Mouse (Mus musculus): ENCODE measurements around the gene Plppr2.

Gene Plppr2

DNA sequence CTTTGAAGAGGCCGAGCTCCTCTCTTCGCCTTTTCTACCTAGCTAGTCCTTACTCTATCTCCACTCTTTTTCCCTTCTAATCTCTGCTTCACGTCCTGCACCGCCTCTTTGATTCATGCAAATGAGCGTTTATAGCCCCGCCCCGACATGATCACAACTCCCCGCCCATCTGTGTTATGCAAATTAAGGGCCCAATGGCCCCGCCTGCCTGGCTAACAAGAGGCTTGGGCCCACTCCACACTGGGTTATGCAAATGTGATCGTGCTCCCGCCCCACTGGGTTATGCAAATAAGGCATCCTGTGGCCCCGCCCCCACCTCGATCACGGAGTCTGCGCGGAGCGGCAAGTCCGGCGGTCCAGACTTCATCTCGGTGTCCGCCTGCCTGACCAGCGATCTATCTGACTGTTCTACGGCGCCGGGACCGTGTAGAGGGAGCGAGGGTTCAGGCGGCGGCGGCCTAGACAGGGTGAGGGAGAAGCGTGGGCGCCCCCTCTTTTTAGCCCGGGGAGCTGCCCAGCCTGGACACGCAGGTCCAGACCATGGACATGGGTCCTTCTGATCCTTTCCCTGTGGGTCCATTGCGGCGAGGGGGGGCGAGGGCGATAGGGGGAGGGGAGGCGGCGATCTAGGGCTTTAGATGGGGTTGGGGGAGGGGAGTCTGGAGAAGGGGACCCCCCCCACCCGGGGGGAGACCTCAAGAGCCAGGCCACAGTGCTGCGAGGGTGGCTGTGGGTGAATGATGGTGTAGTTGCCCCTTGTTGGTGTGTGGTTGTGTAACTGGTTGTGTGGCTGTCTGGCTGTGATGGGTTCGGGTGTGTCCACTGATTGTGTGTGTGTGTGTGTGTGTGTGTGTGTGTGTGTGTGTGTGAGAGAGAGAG lies at the start of gene Plppr2:
Gene Plppr2, plus strand, starts transcription at position 342 of the 879 bp plus-strand sequence.
- in situ Hi-C loops (cut with MboI, MseI): loop anchor here (5.0 kb wide), 1 partner anchor 85 kb away; the partner anchor contains the start of gene Dock6

DNA sequence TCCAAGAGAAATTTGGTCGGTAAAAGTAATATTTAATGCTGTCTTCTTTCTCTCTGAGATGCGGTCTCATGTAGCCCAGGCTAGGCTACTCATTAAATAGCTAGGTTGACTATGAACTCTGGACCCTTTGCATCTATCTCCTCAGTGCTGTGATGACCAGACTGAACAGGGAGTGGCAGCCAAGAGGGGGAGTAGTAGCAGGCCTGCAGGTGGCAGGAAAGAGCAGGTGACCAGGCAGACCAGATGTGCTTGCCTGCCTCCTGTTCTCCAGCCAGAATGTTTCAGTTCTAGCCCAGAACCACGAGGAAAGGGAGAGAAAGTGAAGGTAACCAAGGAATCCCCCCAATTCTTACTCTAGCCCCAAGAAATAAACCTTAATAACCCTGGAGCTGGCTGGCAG lies 47.6 kb upstream of the Plppr2 start:
- in situ Hi-C loops (cut with MboI, MseI): no loop called here

DNA sequence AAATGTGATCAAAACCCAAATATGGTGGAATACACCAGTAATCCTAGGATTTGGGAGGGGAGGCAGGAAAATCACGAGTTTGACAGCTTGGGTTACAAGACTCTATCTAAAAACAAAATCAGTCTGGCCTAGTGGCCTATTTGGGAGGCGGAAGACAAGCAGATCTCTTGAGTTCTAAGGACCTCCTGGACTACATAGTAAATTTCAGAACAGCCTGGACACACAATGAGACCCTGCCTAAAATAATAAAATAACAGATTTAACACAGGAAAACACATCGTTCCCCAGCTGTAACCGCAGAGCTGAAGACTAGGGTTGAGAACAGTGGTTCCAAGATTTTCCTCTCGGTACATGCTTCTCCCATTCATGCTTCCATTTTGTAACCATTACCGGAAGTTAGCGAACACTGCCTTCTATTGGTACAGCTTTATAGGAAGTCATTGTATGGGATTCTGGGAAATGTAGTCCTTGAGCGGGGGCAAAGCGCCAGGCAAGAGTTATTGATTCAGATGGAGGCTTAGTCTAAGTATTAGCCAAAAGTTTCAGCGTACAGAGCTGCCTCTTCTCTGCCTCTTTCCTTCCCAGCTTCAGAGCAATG lies 35.5 kb upstream of the Plppr2 start:
- in situ Hi-C loops (cut with MboI, MseI): no loop called here

GRCm38 (mm10) chr9:21904031-21904430 lies 32.8 kb upstream of the Plppr2 start:
- in situ Hi-C loops (cut with MboI, MseI): no loop called here

- in situ Hi-C loops (cut with MboI, MseI): no loop called here
Observed at GRCm38 (mm10) chr9:21908216-21908615, 28.6 kb upstream of the Plppr2 start.

GRCm38 (mm10) chr9:21909474-21910223 lies 27.2 kb upstream of the Plppr2 start:
- in situ Hi-C loops (cut with MboI, MseI): no loop called here

DNA sequence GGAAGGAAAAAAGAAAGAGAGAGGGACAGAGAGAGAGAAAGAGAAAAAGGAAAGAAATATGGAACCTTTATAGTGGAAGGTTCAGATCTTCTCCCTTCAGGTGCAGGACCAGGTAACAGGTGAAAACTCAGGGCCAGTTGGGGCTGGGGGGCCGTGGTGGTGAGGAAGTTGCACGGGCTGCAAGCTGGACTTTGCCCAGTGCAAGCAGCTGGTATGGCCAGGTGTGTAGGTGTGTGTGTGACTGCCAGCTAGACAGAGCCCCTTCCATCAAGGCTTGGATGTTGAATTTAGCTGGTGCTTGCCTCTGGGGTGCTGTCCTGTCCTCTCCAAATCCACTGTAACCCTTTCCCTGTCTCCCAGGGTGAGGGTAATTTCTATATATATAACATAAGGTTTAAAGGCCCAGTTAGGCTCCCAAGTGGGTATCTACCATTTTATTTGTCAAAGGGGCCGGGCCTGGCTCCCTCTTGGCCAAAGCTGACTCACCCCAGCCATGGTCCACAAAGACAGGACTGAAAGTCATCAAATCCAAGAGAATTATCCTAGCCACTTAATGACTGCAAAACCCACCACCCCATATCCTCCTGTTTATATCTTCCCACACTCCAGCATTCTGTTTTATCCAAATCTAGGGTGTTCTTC lies 19.9 kb upstream of the Plppr2 start:
- in situ Hi-C loops (cut with MboI, MseI): no loop called here

GRCm38 (mm10) chr9:21917493-21918034 lies 19.3 kb upstream of the Plppr2 start:
- in situ Hi-C loops (cut with MboI, MseI): no loop called here

GRCm38 (mm10) chr9:21918035-21918592 lies 18.7 kb upstream of the Plppr2 start, which contains the start of gene Rab3d:
TSS of gene Rab3d (minus strand) at chr9:21918192.
- in situ Hi-C loops (cut with MboI, MseI): no loop called here

DNA sequence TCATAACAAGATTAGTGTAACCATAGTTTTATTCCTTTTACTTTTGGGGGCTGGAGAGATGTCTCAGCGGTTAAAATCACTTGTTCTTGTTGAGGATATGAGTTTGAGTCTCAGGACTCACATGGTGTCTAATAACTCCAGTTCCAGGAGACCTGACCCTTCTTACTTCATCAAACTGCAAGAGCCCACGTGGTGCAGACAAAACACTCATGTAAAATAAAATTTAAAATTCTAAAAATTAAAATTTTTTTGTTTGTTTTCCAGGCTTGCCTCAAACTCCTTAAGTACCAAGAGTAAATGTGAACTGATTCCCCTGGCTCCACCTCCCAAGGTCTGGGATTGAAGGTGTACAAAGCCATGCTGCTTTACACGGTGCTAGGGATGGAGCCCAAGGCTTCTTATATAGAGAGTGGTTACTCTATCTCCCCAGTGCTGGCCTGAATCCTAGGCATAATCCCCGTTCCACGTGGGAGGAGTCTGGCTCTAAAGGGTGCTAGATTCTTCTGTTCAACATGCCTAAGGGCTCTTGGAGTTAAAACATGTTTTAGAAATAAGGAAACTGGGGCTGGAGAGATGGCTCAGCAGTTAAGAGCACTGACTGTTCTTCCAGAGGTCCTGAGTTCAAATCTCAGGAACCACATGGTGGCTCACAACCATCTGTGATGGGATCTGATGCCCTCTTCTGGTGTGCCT lies 18.0 kb upstream of the Plppr2 start:
- in situ Hi-C loops (cut with MboI, MseI): no loop called here

DNA sequence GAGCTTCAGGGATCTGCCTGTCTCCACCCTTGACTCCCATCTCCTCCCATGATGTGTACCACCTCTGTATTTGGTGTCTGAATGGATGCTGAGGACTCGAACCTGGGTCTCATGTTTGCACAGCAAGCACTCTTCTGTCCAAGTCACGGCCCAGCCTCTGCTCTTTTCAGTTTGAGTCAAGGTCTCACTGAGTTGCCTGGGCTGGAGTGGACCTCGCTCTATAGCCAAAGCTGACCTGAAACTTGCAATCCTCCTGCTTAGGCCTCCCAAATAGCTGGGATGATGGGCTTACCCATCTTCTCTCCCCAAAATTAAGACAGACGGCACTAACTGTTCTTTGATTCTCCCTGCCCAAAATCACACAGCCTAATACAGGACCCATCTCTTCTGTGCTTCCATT lies 13.8 kb upstream of the Plppr2 start:
- in situ Hi-C loops (cut with MboI, MseI): no loop called here

DNA sequence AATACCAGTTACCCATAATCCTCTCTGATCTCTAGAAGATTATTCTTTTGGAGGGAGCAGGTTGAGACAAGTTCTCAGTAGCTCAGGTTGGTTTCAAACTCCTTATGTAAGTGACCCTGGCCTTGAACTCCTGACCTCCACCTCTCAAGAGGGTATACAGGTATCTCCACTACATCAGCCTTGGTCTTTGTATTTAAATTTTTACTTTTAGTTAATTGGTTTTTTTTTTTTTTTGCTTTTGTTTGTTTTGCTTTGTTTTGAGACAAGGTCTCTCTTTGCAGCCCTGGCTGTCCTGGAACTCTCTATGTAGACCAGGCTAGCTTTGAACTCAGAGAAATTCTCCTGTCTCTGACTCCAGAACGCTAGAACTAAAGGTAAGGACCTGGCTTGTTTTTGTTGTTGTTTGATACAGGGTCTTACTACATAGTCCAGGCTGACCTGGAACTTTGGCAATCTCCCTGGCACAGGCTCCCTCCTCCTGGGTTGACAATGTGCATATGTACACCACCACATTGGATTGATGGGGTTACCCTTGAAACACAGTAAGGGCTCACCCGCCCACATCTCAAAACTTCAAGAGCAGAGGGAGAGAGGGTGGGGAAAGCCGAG lies 13.2 kb upstream of the Plppr2 start:
- in situ Hi-C loops (cut with MboI, MseI): no loop called here

DNA sequence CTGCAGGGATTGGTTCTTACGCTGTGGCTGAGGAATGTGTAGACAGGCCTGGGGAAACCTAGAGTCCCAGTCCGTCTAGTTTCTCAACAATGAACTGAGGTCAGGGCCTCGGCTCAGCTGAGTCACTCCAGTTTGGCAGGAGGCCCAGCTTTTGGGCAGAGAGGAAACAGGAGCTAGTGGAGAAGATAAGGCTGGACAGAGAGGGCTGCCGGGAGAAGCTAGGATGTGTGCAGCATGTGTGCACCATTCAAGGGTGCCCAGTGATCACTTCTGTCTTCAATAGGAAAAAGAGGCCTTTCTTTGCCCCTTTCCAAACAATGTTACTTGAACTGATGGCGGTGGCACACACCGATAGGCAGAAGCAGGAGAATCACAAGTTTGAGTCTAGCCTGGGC lies 12.7 kb upstream of the Plppr2 start:
- in situ Hi-C loops (cut with MboI, MseI): no loop called here

GRCm38 (mm10) chr9:21925034-21925433 lies 11.8 kb upstream of the Plppr2 start:
- in situ Hi-C loops (cut with MboI, MseI): no loop called here

DNA sequence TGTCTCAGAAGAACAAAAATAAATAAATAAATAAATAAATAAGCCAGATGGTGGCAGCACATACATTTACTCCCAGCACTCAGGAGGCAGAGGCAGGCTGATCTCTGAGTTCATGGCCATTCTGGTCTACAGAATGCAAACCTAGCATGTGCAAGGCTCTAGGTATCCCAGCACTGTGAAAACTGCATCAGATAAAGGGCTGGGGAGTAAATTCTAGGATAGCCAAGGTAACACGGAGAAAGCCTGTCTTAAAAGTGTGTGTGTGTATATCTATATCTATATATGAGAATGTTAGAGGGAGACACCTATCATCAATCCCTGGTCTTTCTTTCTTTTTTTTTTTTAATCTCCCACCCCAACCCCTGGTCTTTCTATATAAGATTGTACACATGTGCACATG lies 11.3 kb upstream of the Plppr2 start:
- in situ Hi-C loops (cut with MboI, MseI): no loop called here

DNA sequence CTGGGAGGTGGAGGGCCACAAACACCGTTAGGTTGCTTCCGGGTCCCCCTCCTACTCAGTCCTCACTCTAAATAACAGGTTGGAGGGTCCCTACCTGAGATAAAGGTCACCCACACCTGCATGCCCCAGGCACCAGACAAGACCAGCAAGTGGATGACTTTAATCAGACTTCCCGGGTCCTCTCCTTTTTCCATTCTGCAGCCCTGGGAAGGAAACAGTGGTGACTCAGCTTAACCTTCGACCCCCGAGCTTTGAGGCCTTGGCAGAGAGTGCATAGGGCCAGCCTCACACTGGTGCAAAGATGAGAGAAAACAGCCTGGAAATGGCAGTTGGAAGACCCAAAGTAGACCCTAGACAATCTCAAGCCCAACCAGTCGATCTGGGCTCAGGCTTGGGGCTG lies 10.7 kb upstream of the Plppr2 start:
- in situ Hi-C loops (cut with MboI, MseI): no loop called here

DNA sequence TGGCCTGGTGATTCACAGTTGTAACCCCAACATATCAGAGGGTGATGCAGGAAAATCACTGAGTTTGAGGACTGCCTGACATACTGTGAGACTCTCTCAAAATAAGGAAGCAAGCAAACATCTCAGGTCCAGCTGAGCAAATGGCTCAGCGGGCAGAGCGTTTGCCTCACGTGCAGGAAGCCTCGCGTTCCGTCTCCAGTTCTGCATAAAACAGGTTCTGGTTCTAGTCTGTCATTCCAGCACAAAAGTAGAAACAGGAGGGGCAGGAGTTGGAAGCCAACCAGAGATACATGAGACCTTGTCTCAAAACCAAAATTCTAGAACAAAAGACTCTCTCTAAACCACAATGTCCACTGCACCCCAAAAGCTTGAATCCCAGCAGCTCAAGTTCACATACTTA lies 10.0 kb upstream of the Plppr2 start:
- in situ Hi-C loops (cut with MboI, MseI): no loop called here

DNA sequence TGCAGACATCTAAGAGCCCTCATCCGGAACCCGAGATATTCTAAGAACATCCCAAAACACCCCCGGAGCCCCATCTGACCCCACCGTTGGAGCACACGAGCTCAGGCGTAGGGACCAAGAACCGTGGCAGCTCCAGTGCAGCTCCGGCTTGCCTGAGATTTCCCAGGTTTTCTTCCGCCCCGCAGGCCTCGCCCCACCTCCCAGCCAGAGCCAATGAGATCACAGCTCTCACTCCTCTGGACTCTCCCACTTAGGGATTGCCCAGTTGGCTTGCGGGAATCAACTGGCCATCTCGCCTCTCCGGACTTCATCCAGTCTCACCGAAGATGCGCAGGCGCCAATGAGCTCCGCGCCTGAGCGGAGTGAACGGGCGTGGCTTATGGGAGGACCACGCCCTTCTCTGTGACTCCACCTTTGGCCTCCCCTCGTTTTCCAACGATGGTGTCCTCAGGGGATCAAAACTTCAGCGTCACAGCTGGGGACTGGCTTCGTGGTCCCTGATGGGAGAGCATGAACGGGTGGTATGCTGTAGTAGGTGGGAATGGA lies 9.6 kb upstream of the Plppr2 start, which contains the start of the genes Ccdc159 and Tmem205:
Gene Ccdc159, plus strand, starts transcription at position 264 of the 546 bp plus-strand sequence.
Gene Tmem205, minus strand, starts transcription at position 349 of the 546 bp plus-strand sequence.
- in situ Hi-C loops (cut with MboI, MseI): no loop called here

- in situ Hi-C loops (cut with MboI, MseI): no loop called here
Observed at GRCm38 (mm10) chr9:21929208-21929607, 7.6 kb upstream of the Plppr2 start.

DNA sequence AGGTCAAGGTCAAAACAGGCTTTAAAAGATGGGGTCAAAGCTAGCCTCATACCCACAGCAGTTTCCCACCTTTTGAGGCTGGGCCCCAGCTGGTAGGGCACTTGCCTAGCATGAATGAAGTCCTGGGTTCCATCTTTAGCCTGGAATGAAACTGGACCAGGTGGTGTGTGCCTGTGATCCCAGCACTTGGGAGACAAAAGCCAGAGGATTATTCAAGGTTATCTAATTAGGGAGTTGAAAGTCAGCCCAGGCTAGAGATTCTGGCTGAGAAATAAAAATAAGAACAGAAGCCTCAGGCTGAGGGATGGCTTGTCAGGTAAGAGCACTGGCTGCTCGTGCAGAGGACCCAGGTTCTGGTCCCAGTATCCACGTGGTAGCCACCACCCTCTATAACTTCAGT lies 4.8 kb upstream of the Plppr2 start:
- in situ Hi-C loops (cut with MboI, MseI): no loop called here
